Mouse (Mus musculus) spleen, adult 2 months (tissue): ENCODE data around the gene Dusp1.

Experiments used
- CTCF ChIP-seq: fragments of 200-500 bp; IDR thresholded peaks from 2 replicates; pipeline ENCODE4 v1.5.1; 2011; ENCODE audit warnings: mild to moderate bottlenecking, inconsistent platforms; ENCODE audit not compliant: insufficient read depth, insufficient read length, insufficient replicate concordance; ENCODE audit errors: extremely low read depth
- POLR2A ChIP-seq: fragments of 200-500 bp; IDR thresholded peaks from 2 replicates; pipeline ENCODE4 v1.6.1; 2011; ENCODE audit warnings: low read depth, low read length, inconsistent platforms

DNA sequence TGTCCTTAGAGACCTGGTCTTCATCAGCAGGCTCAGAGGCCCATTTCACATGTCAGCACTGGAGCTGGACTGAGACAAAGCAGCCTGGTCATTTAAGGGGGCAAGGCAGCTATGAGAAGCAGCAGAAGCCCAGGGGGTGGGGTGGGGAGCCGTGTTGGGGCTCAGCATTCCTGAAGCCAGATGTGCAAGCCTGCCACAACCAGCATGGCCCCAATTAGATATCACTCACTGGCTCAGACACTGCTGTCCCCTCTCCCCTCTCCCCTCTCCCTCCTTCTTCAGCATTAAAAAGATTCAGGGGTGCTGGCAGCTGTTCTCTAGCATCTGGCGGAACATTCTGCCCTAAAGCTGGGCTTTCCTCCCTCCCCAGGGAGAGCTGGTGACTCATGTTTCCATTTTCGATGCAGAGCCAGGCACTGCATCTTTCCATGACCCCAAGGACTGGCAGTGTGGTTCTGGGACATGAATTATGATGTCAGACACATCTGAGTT, 31.3 kb downstream of the Dusp1 start:
- TF ChIP-seq CTCF = no peak
- no peak for TF ChIP-seq POLR2A
